Mouse (Mus musculus) lung, adult 2 months (tissue): ENCODE results near the gene Ccdc136.

Experiments
- CTCF ChIP-seq: fragments of 200-500 bp; IDR thresholded peaks from 2 replicates; pipeline ENCODE4 v1.5.1; 2011; ENCODE audit warnings: mild to moderate bottlenecking, low read length, control low read depth; ENCODE audit not compliant: insufficient read depth
- POLR2A ChIP-seq: fragments of 200-500 bp; IDR thresholded peaks from 2 replicates; pipeline ENCODE4 v1.6.1; 2011; ENCODE audit warnings: low read depth, mild to moderate bottlenecking, control low read depth, low read length, borderline replicate concordance; ENCODE audit errors: extremely low read depth

- TF ChIP-seq CTCF (no peak), POLR2A (no peak)
Observed at GRCm38 (mm10) chr6:29432676-29433037, 36.5 kb downstream of the Ccdc136 start.
